Mouse (Mus musculus) limb, embryonic 15.5 days (tissue): ENCODE data around the gene Padi2. TPM values are rescaled to one million over a fixed set of nuclear protein-coding genes. Genes with fewer than 3 reads are reported as not detected.

Experiments used
- ATAC-seq: fragments of 200-750 bp; cut with Nextera tagmentation; 2 replicates; pipeline ENCODE4 v1.8.0; 2017; ENCODE audit warnings: low read depth, moderate TSS enrichment; ENCODE audit not compliant: insufficient number of reproducible peaks, low FRiP score, low TSS enrichment
- H3K27ac ChIP-seq: fragments of 300-500 bp; sonication (generic); 2 replicates; pipeline ENCODE4 v1.5.1; 2015; ENCODE audit warnings: moderate library complexity, mild to moderate bottlenecking, inconsistent platforms
- H3K27me3 ChIP-seq: fragments of 300-500 bp; sonication (generic); 2 replicates; pipeline ENCODE4 v1.6.1; 2015; ENCODE audit warnings: inconsistent platforms
- H3K36me3 ChIP-seq: fragments of 300-500 bp; sonication (generic); 2 replicates; pipeline ENCODE4 v1.6.1; 2015; ENCODE audit warnings: inconsistent platforms
- H3K4me1 ChIP-seq: fragments of 300-500 bp; sonication (generic); 2 replicates; pipeline ENCODE4 v1.6.1; 2015; ENCODE audit warnings: inconsistent platforms
- H3K4me2 ChIP-seq: fragments of 300-500 bp; sonication (generic); 2 replicates; pipeline ENCODE4 v1.6.1; 2015; ENCODE audit warnings: mild to moderate bottlenecking, inconsistent platforms
- H3K4me3 ChIP-seq: fragments of 300-500 bp; sonication (generic); 2 replicates; pipeline ENCODE4 v1.5.1; 2015; ENCODE audit warnings: mild to moderate bottlenecking, inconsistent platforms
- H3K9ac ChIP-seq: fragments of 300-500 bp; sonication (generic); 2 replicates; pipeline ENCODE4 v1.6.1; 2015; ENCODE audit warnings: inconsistent platforms
- H3K9me3 ChIP-seq: fragments of 300-500 bp; sonication (generic); 2 replicates; pipeline ENCODE4 v1.6.1; 2016; ENCODE audit warnings: inconsistent platforms
- WGBS: fragments of 180-500 bp; shearing (Covaris S2); methylation state at CpG from one replicate; pipeline ENCODE4 v1.1.7; 2015; 5-methylcytosine and 5-hydroxymethylcytosine counted together
- polyA plus RNA-seq: library from polyadenylated mRNA; unstranded; fragments of >200 nt; fragmentation: Nextera tagmentation; extraction: Ambion mirVana; gene quantifications from 2 replicates; pipeline ENCODE4 v1.2.1, GENCODE M21; 2015

Padi2 gene
- polyA plus RNA-seq, 1 experiment from 2014 or later: 4.3 TPM

- H3K9me3 ChIP-seq: no peaks in the 10 kb centered on the region
- no peak overlapping the region for H3K4me2 ChIP-seq
- H3K9ac ChIP-seq: no peak overlapping the region
- peaks cover 23% of the 10 kb centered on the region for H3K4me1 ChIP-seq
- H3K27ac ChIP-seq: no peak overlapping the region
- ATAC-seq: no peak
- peaks cover 8% of the 10 kb centered on the region; the same call in 1 of the 2 replicates for H3K27me3 ChIP-seq
- 83% methylated on average over 8 of the region's 8 CpGs for WGBS
- H3K4me3 ChIP-seq: no peak overlapping the region
- no peaks in the 10 kb centered on the region for H3K36me3 ChIP-seq
Measured at GRCm38 (mm10) chr4:140871851-140872685, 34.1 kb upstream of the Padi2 start.

- Histone ChIP-seq H3K4me2 (no peak overlapping the region), H3K27me3 (peaks cover 8% of the 10 kb centered on the region; the same call in 1 of the 2 replicates), H3K36me3 (no peaks in the 10 kb centered on the region), H3K27ac (no peak overlapping the region), H3K9me3 (no peaks in the 10 kb centered on the region), H3K4me1 (peaks cover 23% of the 10 kb centered on the region), H3K4me3 (no peak overlapping the region), H3K9ac (no peak overlapping the region)
- no peak for ATAC-seq
- WGBS: 71% methylated on average over 5 of the region's 5 CpGs
Measured at GRCm38 (mm10) chr4:140872686-140872992, 33.5 kb upstream of the Padi2 start.

- peaks cover 19% of the 10 kb centered on the region for H3K4me1 ChIP-seq
- no peak overlapping the region for H3K27ac ChIP-seq
- no peaks in the 10 kb centered on the region for H3K36me3 ChIP-seq
- WGBS: 49% methylated on average over 11 of the region's 11 CpGs
- no peak overlapping the region for H3K9ac ChIP-seq
- H3K4me3 ChIP-seq: no peak overlapping the region
- H3K27me3 ChIP-seq: peaks cover 8% of the 10 kb centered on the region; the same call in 1 of the 2 replicates
- no peaks in the 10 kb centered on the region for H3K9me3 ChIP-seq
- no peak for ATAC-seq
- no peak overlapping the region for H3K4me2 ChIP-seq
Measured at GRCm38 (mm10) chr4:140873011-140873410, 33.1 kb upstream of the Padi2 start.

- no peak overlapping the region for H3K9ac ChIP-seq
- ATAC-seq: no peak
- peaks cover 7% of the 10 kb centered on the region; the same call in 1 of the 2 replicates for H3K4me1 ChIP-seq
- no peak overlapping the region for H3K4me3 ChIP-seq
- WGBS: 81% methylated on average over 8 of the region's 8 CpGs
- no peaks in the 10 kb centered on the region for H3K36me3 ChIP-seq
- no peaks in the 10 kb centered on the region for H3K9me3 ChIP-seq
- no peak overlapping the region for H3K27ac ChIP-seq
- H3K4me2 ChIP-seq: no peak overlapping the region
- H3K27me3 ChIP-seq: no peaks in the 10 kb centered on the region
Measured at GRCm38 (mm10) chr4:140876161-140876560, 30.0 kb upstream of the Padi2 start.

GRCm38 (mm10) chr4:140876681-140877080 is 29.5 kb upstream of the Padi2 start:
- 25% methylated on average over 6 of the region's 6 CpGs for WGBS
- Histone ChIP-seq H3K4me2 (no peak overlapping the region), H3K4me3 (no peak overlapping the region), H3K9ac (no peak overlapping the region), H3K27me3 (no peaks in the 10 kb centered on the region), H3K4me1 (peaks cover 7% of the 10 kb centered on the region; the same call in 1 of the 2 replicates), H3K36me3 (no peaks in the 10 kb centered on the region), H3K27ac (no peak overlapping the region), H3K9me3 (no peaks in the 10 kb centered on the region)
- no peak for ATAC-seq

- Histone ChIP-seq H3K4me1 (peaks cover 7% of the 10 kb centered on the region; the same call in 1 of the 2 replicates), H3K9ac (no peak overlapping the region), H3K36me3 (no peaks in the 10 kb centered on the region), H3K27ac (no peak overlapping the region), H3K4me3 (no peak overlapping the region), H3K9me3 (0 out of 2 replicates have a peak, but pooled peaks cover 2% of the 10 kb centered on the region), H3K4me2 (no peak overlapping the region), H3K27me3 (no peaks in the 10 kb centered on the region)
- no peak for ATAC-seq
- WGBS: 77% methylated on average over 9 of the region's 9 CpGs
Measured at GRCm38 (mm10) chr4:140877441-140877840, 28.7 kb upstream of the Padi2 start.

GRCm38 (mm10) chr4:140878655-140879054 is 27.5 kb upstream of the Padi2 start:
- ATAC-seq: no peak
- Histone ChIP-seq H3K36me3 (no peaks in the 10 kb centered on the region), H3K27ac (no peak overlapping the region), H3K9ac (no peak overlapping the region), H3K4me2 (no peak overlapping the region), H3K9me3 (0 out of 2 replicates have a peak, but pooled peaks cover 4% of the 10 kb centered on the region), H3K4me1 (peaks cover 7% of the 10 kb centered on the region; the same call in 1 of the 2 replicates), H3K27me3 (no peaks in the 10 kb centered on the region), H3K4me3 (no peak overlapping the region)
- 91% methylated on average over 9 of the region's 9 CpGs for WGBS

GRCm38 (mm10) chr4:140879116-140879515 is 27.0 kb upstream of the Padi2 start:
- Histone ChIP-seq H3K9me3 (0 out of 2 replicates have a peak, but pooled peaks cover 4% of the 10 kb centered on the region), H3K4me2 (no peak overlapping the region), H3K4me3 (no peak overlapping the region), H3K27me3 (no peaks in the 10 kb centered on the region), H3K9ac (no peak overlapping the region), H3K27ac (no peak overlapping the region), H3K4me1 (peaks cover 9% of the 10 kb centered on the region; the same call in 1 of the 2 replicates), H3K36me3 (no peaks in the 10 kb centered on the region)
- 85% methylated on average over 6 of the region's 6 CpGs for WGBS
- no peak for ATAC-seq

GRCm38 (mm10) chr4:140879739-140880138 is 26.4 kb upstream of the Padi2 start:
- ATAC-seq: no peak
- H3K36me3 ChIP-seq: no peaks in the 10 kb centered on the region
- peaks cover 9% of the 10 kb centered on the region; the same call in 1 of the 2 replicates for H3K4me1 ChIP-seq
- no peak overlapping the region for H3K4me2 ChIP-seq
- 46% methylated on average over 4 of the region's 4 CpGs for WGBS
- H3K4me3 ChIP-seq: no peak overlapping the region
- 0 out of 2 replicates have a peak, but pooled peaks cover 4% of the 10 kb centered on the region for H3K9me3 ChIP-seq
- H3K27me3 ChIP-seq: no peaks in the 10 kb centered on the region
- no peak overlapping the region for H3K27ac ChIP-seq
- no peak overlapping the region for H3K9ac ChIP-seq

- no peak overlapping the region for H3K4me3 ChIP-seq
- ATAC-seq: no peak
- no peaks in the 10 kb centered on the region for H3K36me3 ChIP-seq
- peaks cover 9% of the 10 kb centered on the region; the same call in 1 of the 2 replicates for H3K4me1 ChIP-seq
- 0 out of 2 replicates have a peak, but pooled peaks cover 4% of the 10 kb centered on the region for H3K9me3 ChIP-seq
- H3K27ac ChIP-seq: no peak overlapping the region
- no peak overlapping the region for H3K9ac ChIP-seq
- 71% methylated on average over 3 of the region's 3 CpGs for WGBS
- no peak overlapping the region for H3K4me2 ChIP-seq
- H3K27me3 ChIP-seq: no peaks in the 10 kb centered on the region
Measured at GRCm38 (mm10) chr4:140880207-140880606, 25.9 kb upstream of the Padi2 start.

GRCm38 (mm10) chr4:140881026-140881670 is 25.0 kb upstream of the Padi2 start:
- H3K27ac ChIP-seq: no peak overlapping the region
- no peak overlapping the region for H3K4me3 ChIP-seq
- 85% methylated on average over 8 of the region's 8 CpGs for WGBS
- H3K9me3 ChIP-seq: 0 out of 2 replicates have a peak, but pooled peaks cover 4% of the 10 kb centered on the region
- H3K4me2 ChIP-seq: no peak overlapping the region
- H3K36me3 ChIP-seq: no peaks in the 10 kb centered on the region
- H3K27me3 ChIP-seq: no peaks in the 10 kb centered on the region
- ATAC-seq: no peak
- H3K4me1 ChIP-seq: peaks cover 9% of the 10 kb centered on the region; the same call in 1 of the 2 replicates
- H3K9ac ChIP-seq: no peak overlapping the region

GRCm38 (mm10) chr4:140881771-140882170 is 24.4 kb upstream of the Padi2 start:
- Histone ChIP-seq H3K4me3 (no peak overlapping the region), H3K27me3 (no peaks in the 10 kb centered on the region), H3K27ac (no peak overlapping the region), H3K4me1 (peaks cover 5% of the 10 kb centered on the region; the same call in 1 of the 2 replicates), H3K36me3 (no peaks in the 10 kb centered on the region), H3K9ac (no peak overlapping the region), H3K4me2 (no peak overlapping the region), H3K9me3 (0 out of 2 replicates have a peak, but pooled peaks cover 4% of the 10 kb centered on the region)
- 91% methylated on average over 13 of the region's 13 CpGs for WGBS
- ATAC-seq: no peak
